Mouse (Mus musculus) cerebellum, adult 11 months (tissue): ENCODE results near the gene Ndufv1.
"Not testable (repeated sequence)": the region's sequence is repeated elsewhere in the genome, so short reads cannot be mapped to it uniquely, and the experiment has no call there.

Source experiments
- DNase-seq: peaks from one replicate; pipeline ENCODE4 v3.0.0; 2022

The Ndufv1 gene

DNA sequence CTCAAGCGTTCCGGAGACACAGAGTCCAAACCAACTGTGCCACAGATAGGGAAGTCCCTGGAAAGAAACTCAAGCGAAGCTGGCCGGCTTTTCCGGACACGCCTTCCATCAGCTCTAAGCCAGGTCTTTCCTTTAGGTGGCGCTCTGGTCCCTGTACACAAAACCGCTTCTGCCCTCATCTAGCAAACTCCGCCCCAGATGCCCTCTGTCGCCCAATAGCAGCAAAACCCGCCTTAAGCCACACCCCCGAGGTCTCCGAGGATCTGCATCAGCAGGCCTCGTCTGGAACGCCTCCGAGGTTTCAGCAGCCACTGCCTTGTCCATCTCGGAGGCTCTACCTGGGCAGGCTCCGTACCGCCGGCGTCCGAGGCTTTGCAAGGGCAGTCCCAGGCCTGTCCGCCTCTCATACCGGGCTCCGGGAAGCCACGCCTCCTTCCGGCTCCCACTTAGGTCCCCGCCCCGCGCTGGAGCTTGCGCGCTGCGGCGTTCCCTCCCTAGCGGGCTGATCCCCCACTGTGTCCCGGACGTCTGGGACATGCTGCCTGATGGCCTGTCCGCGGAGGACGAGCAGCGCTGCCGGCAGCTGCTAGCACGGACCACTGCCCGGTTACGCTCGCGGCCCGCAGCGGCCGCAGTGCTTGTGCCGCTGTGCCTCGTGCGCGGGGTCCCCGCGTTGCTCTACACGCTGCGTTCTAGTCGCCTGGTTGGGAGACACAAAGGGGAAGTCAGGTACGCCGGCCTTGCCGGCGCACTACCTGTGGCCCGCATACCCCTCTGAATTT, 12.3 kb downstream of the Ndufv1 start, which contains the start of the genes Nudt8 and Gm49405:
Nudt8 (plus strand) TSS at position 462 of the 782 bp plus-strand sequence.
Gm49405 (plus strand) TSS at position 508 of the 782 bp plus-strand sequence.
- DNase-seq = peak; percentile 97

DNA sequence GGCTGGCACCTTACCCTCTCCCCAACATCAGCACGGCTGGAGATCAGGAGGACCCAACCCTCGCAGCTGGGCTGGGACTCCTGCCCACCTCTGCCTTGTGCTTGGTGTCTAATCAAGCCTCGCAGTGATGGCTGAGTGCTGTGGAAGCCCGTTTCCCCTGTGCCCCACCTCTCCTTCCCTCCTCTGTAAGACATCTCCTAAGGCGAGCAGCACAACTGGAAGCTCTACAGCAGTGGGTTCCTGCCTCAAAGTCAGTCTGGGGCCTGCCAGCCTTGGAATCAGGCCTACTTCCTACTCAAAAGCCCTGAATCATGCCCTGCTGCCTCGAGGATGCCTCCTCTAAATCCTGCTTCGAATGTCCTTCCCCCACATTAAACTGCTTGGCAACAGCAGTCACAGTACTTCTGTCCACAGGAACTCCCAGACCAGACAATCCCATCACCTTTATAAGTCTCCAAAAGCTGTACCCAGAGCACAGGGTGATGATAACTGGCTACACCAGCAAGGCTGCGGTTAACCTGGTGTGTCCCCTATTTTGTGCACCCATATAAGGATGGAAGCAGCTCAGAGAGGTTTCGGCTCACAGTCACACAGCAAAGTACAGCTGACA, 13.4 kb downstream of the Ndufv1 start:
- DNase-seq = no peak

GRCm38 (mm10) chr19:3998335-3998734, 14.3 kb downstream of the Ndufv1 start:
- DNase-seq = no peak

DNA sequence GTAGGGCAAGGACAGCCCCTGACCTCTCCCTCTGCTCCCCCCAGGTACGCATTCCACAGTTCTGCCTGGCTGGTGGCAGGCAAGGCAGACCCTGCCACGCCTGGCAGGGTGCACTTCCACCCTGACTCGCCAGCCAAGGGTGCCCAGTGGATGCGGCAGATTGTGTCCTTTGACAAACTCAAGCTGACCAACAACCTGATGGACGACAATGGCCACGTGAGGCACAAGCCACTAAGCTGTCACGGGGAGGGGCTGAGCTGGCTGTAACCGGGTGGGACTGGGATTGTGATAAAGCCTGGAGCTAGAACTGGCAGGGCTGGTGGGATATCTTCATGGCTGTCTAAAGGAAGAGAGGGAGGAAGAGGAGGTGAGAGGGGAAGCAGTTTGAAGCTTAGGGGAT, 15.4 kb downstream of the Ndufv1 start:
- DNase-seq = no peak

GRCm38 (mm10) chr19:3996747-3997146, 15.9 kb downstream of the Ndufv1 start:
- DNase-seq = no peak

- no peak for DNase-seq
Measured at GRCm38 (mm10) chr19:3996106-3996505, 16.5 kb downstream of the Ndufv1 start.

DNA sequence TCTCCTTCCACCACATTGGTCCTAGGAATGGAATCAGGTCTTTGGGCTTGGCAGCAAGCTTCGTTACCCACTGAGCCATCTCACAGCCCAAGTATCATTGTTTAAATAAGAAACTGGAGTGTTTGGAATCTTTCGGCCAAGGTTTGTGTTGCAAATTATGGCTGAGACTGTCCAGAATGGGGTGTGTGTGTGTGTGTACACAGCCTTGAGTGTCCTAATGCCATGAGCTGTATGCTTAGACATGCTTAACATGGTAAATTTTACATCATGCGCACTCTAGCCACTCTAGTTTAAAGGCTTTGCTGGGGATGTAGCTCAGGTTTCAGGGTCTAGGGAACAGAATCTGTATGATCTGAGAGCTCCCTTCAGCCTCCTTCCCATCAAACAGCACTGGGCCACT, 17.1 kb downstream of the Ndufv1 start:
- no peak for DNase-seq

- no peak for DNase-seq
Measured at GRCm38 (mm10) chr19:3994932-3995331, 17.7 kb downstream of the Ndufv1 start.

DNA sequence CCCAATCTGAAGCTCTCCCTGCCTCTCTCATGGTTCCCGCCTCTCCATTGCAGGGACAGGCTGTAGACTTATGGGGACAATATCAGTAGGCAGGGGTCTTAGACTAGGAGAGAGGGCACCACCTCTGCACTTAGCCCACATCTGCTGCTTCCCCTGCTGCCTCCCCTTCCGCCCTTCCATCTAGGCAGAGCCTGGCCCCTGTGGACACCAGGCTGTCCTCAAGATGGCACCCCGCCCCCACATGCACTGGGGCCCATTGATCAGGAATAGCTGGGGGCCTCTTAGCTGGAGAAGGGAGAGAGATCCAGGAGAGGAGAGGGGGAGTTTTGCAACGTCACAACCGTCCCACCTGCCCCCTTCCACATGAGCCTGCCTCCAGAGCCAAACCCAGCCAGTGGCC, 20.2 kb downstream of the Ndufv1 start, which contains the start of gene Tbx10:
Tbx10 (plus strand) TSS at position 337 of the 400 bp plus-strand sequence.
- no peak for DNase-seq

DNA sequence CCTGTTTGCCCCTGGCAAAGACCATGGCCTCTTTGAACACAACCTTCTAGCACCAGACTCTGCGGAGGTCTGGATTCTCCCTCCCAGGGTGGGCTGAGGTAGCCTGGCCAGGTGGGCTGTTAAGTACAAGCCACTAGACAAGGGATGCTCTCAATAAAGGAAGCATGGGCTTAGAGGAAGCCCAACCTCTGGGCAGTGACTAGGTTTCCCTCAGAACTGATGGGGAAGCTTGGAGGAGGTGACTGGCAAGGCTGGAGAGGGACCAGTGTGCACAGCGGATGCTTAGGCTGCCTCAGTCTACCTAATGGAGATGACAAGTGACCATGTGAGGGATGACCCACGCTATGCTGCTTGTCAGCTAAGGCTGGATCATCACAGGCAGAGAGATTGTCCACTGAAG, 20.6 kb downstream of the Ndufv1 start:
- no peak for DNase-seq

- no peak for DNase-seq
Measured at GRCm38 (mm10) chr19:3991562-3991961, 21.0 kb downstream of the Ndufv1 start.

DNA sequence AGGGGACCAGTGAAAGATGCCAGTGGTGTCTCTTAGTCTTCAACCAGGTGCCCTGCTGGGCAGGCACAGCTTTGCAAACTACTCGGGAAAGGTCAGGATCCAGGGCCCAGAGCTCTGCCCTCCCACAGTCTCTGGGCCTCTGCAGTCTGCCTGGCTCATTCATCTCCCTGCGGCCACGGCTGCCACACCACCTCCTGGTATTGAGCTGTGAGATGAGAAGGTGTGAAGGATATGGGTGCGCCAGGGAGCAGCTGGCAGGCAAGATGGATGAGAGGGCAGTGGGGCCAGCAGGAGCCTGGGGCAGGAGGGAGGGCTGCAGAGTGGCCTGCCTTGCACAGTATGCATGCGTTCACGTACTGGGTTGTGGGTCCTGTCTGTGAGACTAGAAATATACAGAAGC, 21.8 kb downstream of the Ndufv1 start:
- no peak for DNase-seq

DNA sequence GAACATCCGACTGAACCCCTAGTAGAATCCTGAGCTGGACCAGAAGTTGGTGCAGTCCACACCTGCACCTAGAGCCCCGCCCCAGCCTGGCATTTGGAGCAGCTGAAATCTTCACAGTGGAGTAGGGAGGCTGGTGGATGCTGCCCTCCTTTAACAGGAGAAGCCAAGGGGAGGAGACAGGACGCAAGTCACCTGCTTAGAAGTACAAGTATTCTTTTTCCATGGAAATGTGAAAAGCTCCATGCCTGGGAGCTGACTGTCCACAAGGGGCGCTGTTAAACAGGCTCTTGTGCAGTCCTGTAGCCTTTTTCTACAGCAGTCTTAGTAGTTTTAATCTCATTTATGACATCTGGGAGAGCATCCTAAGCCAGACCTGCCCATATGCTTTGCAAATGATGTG, 23.9 kb downstream of the Ndufv1 start:
- DNase-seq = no peak

- DNase-seq = no peak
Measured at GRCm38 (mm10) chr19:3988066-3988465, 24.5 kb downstream of the Ndufv1 start.

- DNase-seq = no peak
Measured at GRCm38 (mm10) chr19:3986334-3986733, 26.3 kb downstream of the Ndufv1 start, which contains the start of gene Acy3. Gene Acy3 (plus strand): TSS chr19:3986570.

DNA sequence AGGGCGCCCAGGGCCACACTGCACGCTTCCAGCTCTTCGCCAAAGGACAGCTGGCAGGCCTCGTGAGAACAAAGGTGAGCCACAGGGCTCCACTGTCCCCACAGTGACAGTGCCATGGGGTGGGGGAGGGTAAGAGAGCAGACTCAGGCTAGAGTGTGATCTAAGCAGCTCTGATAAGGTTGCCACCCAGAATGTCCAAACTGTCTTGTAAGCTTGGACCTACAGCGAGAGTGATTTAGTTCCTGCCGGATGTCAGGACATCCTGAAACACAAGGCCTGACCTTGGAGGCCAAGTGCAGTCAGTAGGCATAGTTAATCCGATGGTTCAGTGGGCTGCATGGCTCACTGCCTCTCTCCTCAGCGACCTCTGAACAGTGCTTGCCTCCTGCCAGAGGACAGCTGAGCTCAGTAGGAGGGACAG, 27.3 kb downstream of the Ndufv1 start:
- DNase-seq = no peak

DNA sequence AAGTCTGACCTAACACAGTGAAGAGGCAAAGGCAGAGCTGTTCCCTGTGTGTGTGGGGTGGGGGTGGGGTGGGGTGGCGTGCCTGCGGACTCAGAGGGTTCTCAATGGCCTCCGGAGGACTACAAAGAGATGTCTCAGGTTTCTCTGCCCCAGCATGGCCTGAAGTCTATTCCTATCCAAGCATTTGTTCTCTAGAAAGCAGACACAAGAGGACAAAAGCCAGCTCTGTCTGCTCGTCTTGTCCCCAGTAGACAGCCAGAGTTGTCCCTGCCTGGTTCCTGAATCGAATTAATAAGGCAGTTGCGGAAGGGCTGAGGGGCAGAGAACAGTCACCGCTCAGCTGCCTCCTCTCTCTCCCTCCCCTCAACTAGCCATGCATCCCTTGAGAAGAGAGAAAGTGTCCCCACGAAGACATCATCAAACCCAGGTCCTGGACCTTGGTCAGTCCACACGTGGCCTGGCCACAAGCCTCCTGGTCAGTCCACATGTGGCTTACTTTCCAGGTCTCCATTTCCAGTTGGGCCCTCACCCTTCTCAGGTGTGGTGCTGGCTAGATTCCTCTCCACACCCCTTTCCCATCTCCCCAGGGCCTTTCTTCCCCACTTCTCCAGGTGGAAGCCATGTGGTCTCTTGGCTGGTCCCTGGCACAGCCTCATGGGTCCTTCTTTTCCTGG, 28.9 kb downstream of the Ndufv1 start:
- no peak for DNase-seq

DNA sequence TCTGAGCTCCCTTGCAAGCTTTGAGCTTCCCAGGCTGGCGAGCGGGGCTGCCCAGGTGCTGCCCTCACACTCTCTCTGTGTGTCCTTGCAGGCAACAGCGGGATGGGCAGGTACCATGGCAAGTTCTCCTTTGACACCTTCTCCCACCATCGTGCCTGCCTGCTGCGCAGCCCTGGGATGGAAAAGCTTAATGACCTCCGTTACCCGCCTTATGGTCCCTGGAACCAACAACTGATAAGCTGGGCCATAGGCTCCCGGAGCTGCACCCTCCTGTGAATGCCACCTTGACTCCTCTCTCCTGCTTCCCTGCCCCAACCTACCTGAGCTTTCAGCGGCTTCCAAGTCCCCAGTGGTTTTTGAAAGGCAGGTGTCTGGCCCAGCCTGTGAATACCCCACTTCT, 31.7 kb downstream of the Ndufv1 start:
- DNase-seq = no peak

GRCm38 (mm10) chr19:3980309-3980708, 32.3 kb downstream of the Ndufv1 start:
- DNase-seq = peak; percentile 76

- no peak for DNase-seq
Measured at GRCm38 (mm10) chr19:3975866-3976265, 36.7 kb downstream of the Ndufv1 start.

DNA sequence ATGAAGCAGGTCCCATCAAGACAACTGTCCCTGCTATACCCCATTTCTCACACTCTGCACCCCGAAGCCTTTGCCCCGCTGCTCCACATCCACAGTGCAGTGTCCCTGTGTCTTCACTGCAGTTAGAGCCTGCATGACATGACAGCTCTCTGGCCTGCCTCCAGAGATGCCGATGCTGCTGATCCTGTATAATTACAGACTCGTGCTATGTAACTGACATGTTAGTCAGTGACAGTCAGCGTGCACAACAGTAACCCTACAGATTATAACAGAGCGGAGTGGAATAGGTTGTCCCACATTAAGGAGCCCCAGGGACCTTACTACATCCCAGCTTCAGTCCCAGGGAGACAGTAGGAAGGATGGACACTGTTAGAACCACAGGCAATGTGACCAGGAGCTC, 38.0 kb downstream of the Ndufv1 start:
- not testable (repeated sequence) for DNase-seq

GRCm38 (mm10) chr19:3972229-3972628, 40.4 kb downstream of the Ndufv1 start, which contains the start of gene Aldh3b2:
Gene Aldh3b2 (plus strand): TSS chr19:3972328.
- no peak for DNase-seq

DNA sequence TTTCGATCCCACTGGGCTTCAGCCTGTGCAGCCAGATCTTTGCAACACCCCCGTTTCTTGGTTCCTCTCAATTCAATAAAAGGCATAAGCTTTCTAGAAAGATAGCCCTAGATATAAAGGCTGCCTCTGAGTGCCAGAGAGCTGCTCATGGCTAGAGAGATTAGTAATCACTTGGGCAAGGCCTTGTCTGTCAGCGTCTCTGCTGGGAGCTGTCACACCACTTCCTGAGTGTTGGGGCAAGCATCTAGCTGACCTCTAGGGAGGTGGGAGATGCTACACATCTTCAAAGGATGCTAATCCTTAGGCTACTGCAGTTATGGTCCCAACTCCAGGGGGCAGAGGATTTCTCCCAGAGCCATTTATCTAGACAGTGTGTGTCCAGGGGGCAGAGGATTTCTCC, 45.3 kb downstream of the Ndufv1 start:
- DNase-seq = no peak
